Mouse (Mus musculus): Measurements from ENCODE around the gene Mapre3. TPM values are rescaled to one million over a fixed set of nuclear protein-coding genes. Genes with fewer than 3 reads are reported as not detected.
A peak's percentile ranks its signal among the peaks of the same experiment; 100 is the strongest.

Gene Mapre3
- polyA plus RNA-seq, 1 experiment, result 27.8 TPM

DNA sequence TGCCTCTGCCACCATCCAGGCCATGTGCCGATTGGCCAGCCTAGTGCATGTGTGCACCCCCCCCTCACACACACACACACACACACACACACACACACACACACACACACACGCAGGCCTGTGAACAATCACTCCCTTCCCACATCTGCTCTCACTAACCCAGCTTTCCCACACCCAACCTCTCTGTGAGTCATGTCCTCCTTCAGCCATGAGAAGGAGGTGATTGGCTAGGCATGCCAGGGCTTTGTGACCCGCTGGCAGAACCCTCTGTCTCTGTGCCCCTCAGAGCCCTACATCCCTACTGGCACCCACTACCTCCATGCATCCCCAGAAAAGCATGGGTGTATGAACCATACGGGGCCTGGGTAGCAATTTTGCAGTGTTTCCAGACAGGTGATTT lies 39.1 kb downstream of the Mapre3 start:
- no peak for TF ChIP-seq CTCF (IDR thresholded peaks at IDR 0.05; ENCODE audit: low read depth, low read length)
- no peak for TF ChIP-seq POLR2A (IDR thresholded peaks at IDR 0.05; ENCODE audit: borderline replicate concordance, low read depth, low read length)

DNA sequence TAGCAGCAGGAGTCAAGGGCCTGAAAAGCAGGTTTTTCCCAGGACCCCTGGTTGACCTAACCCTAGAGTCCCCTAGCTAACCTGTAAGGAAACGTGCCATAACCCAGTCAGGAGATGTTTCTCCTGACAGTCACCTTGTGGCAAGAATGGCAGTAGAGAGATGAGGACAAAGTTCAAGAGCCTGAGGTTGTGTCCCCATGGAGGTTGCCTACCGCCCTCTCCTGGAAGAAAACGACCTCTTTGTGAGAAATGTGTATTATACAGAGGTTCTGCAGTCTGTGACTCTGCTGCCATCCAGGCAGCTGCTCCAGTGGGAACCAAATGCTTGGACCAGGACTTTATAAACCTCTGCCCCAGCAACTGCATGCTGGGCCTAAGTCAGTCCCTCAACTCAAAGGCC lies 41.2 kb downstream of the Mapre3 start:
- Histone ChIP-seq H3K27ac (ENCODE audit: insufficient read depth, low read depth, low read length) (no peak overlapping the region), H3K4me3 (ENCODE audit: insufficient read depth, low read length) (no peak overlapping the region), H3K4me1 (ENCODE audit: control insufficient read depth, insufficient read depth, low read length) (peaks cover 13% of the 10 kb centered on the region)
- TF ChIP-seq POLR2A (IDR thresholded peaks at IDR 0.05; ENCODE audit: borderline replicate concordance, low read depth, low read length), result no peak
- TF ChIP-seq CTCF (IDR thresholded peaks at IDR 0.05; ENCODE audit: low read depth, low read length), result 0 out of 2 replicates have a peak, but pooled peaks have one; percentile 29

More for the DNA sequence above, 39.1 kb downstream of the Mapre3 start:
- Histone ChIP-seq H3K27ac (ENCODE audit: insufficient read depth, low read depth, low read length) (no peak overlapping the region), H3K4me3 (ENCODE audit: insufficient read depth, low read length) (no peak overlapping the region), H3K4me1 (ENCODE audit: control insufficient read depth, insufficient read depth, low read length) (peaks cover 27% of the 10 kb centered on the region)

- Histone ChIP-seq H3K4me1 (ENCODE audit: control insufficient read depth, insufficient read depth, low read length) (peaks cover 8% of the 10 kb centered on the region), H3K27ac (ENCODE audit: insufficient read depth, low read depth, low read length) (no peak overlapping the region), H3K4me3 (ENCODE audit: insufficient read depth, low read length) (no peak overlapping the region)
- TF ChIP-seq POLR2A (IDR thresholded peaks at IDR 0.05; ENCODE audit: borderline replicate concordance, low read depth, low read length) (no peak), CTCF (IDR thresholded peaks at IDR 0.05; ENCODE audit: low read depth, low read length) (no peak)
Measured at GRCm38 (mm10) chr5:30856124-30856523, 41.7 kb downstream of the Mapre3 start.

GRCm38 (mm10) chr5:30863852-30864251 lies 49.4 kb downstream of the Mapre3 start:
- Histone ChIP-seq H3K4me3 (ENCODE audit: insufficient read depth, low read length) (no peak overlapping the region), H3K27ac (ENCODE audit: insufficient read depth, low read depth, low read length) (no peak overlapping the region), H3K4me1 (ENCODE audit: control insufficient read depth, insufficient read depth, low read length) (peaks cover 25% of the 10 kb centered on the region)
- TF ChIP-seq POLR2A (IDR thresholded peaks at IDR 0.05; ENCODE audit: borderline replicate concordance, low read depth, low read length) (no peak), CTCF (IDR thresholded peaks at IDR 0.05; ENCODE audit: low read depth, low read length) (no peak)

- TF ChIP-seq CTCF (IDR thresholded peaks at IDR 0.05; ENCODE audit: low read depth, low read length) (no peak), POLR2A (IDR thresholded peaks at IDR 0.05; ENCODE audit: borderline replicate concordance, low read depth, low read length) (no peak)
- H3K4me1 ChIP-seq (ENCODE audit: control insufficient read depth, insufficient read depth, low read length), result peaks cover 26% of the 10 kb centered on the region
- H3K27ac ChIP-seq (ENCODE audit: insufficient read depth, low read depth, low read length), result no peak overlapping the region
- H3K4me3 ChIP-seq (ENCODE audit: insufficient read depth, low read length), result no peak overlapping the region
Measured at GRCm38 (mm10) chr5:30864322-30864721, 49.9 kb downstream of the Mapre3 start.

DNA sequence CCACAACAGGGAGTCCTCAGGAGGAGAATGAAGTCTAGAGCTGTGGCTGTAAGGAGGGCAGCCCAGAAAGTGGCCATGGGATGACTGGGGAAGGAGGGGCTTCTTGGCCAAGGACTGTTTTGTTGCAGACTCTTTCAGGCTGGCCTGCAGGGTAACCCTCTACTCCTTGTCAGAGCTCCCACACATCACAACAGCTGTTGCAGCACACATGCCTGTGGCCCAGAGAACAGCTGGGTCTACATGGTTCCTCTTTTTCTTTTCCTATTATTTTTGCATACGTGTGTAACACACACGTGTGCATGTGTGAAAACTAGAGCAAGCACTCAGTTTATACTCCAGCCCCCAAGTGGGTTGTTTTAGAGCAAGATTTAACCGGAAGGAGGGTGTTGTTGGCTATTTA lies 52.4 kb downstream of the Mapre3 start:
- Histone ChIP-seq H3K27ac (ENCODE audit: insufficient read depth, low read depth, low read length) (peak overlapping the region; percentile 50; the same call in 1 of the 2 replicates), H3K4me1 (ENCODE audit: control insufficient read depth, insufficient read depth, low read length) (peaks cover 37% of the 10 kb centered on the region), H3K4me3 (ENCODE audit: insufficient read depth, low read length) (no peak overlapping the region)
- TF ChIP-seq POLR2A (IDR thresholded peaks at IDR 0.05; ENCODE audit: borderline replicate concordance, low read depth, low read length) (no peak), CTCF (IDR thresholded peaks at IDR 0.05; ENCODE audit: low read depth, low read length) (no peak)

DNA sequence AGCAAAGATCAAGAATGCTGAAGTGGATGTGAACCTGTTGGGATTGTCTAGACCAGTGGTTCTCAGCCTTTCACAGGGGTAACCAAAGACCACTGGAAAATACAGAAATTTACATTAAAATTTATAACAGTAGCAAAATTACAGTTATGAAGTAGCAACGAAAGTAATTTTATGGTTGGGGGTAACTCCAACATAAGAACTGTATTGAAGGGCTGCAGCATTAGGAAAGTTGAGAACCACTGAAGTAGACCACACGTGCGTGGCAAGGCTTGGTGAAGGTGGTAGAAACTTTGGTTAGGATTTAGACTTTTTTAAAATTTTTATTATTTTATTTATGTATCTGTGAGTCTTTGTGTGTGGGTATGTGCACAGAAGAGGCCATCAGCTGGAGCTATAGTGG lies 53.3 kb downstream of the Mapre3 start, which contains the start of gene Tmem214:
Tmem214 (plus strand) TSS at position 301 of the 400 bp plus-strand sequence.
- no peak for TF ChIP-seq POLR2A (IDR thresholded peaks at IDR 0.05; ENCODE audit: borderline replicate concordance, low read depth, low read length)
- TF ChIP-seq CTCF (IDR thresholded peaks at IDR 0.05; ENCODE audit: low read depth, low read length), result no peak
- Histone ChIP-seq H3K27ac (ENCODE audit: insufficient read depth, low read depth, low read length) (peak within 1 kb of the TSS; percentile 50; the same call in 1 of the 2 replicates), H3K4me1 (ENCODE audit: control insufficient read depth, insufficient read depth, low read length) (peaks cover 42% of the 10 kb centered on the region), H3K4me3 (ENCODE audit: insufficient read depth, low read length) (no peak within 1 kb of the TSS)

GRCm38 (mm10) chr5:30868981-30869380 lies 54.5 kb downstream of the Mapre3 start:
- peak overlapping the region; percentile 91; the same call in 1 of the 2 replicates for H3K4me3 ChIP-seq (ENCODE audit: insufficient read depth, low read length)
- peaks cover 42% of the 10 kb centered on the region for H3K4me1 ChIP-seq (ENCODE audit: control insufficient read depth, insufficient read depth, low read length)
- TF ChIP-seq CTCF (IDR thresholded peaks at IDR 0.05; ENCODE audit: low read depth, low read length), result no peak
- no peak for TF ChIP-seq POLR2A (IDR thresholded peaks at IDR 0.05; ENCODE audit: borderline replicate concordance, low read depth, low read length)
- H3K27ac ChIP-seq (ENCODE audit: insufficient read depth, low read depth, low read length), result no peak overlapping the region

DNA sequence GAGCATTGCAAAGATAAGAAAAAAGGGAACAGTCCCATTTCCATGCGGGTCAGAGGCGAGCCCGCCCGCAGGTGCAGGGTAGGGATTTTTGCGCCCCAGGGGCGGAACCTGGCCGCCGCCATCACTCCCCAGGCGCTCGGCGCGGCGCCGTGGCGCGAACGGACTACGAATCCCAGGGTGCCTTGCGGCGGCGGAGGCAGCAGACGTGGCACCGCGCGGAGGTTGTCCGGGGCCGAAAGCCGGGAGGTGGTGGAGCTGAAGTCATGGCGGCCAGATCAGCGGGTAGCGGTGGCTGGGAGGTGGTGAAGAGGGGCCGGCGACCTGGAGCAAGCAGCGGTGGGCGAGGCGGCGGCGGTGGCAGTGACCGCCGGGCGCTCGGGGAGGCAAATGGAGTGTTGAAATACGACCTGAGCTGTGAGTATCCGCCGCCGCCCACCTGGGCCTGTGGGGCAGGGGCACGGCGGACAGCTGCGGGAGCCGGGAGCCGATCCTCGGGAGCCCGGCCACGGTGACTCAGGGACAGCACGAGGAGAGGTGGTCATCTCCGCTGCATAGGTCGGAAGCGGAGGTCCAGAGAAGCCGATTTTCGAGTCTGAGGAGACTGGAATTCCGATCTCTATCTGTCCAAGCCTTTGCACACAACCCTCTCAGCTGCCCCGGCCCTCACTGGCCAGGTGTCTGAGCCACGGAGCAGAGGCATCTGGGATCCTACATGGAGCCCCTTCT lies 55.1 kb downstream of the Mapre3 start:
- no peak overlapping the region for H3K27ac ChIP-seq (ENCODE audit: insufficient read depth, low read depth, low read length)
- TF ChIP-seq CTCF (IDR thresholded peaks at IDR 0.05; ENCODE audit: low read depth, low read length) (no peak), POLR2A (IDR thresholded peaks at IDR 0.05; ENCODE audit: borderline replicate concordance, low read depth, low read length) (peak; percentile 68; the same call in 1 of the 2 replicates)
- H3K4me1 ChIP-seq (ENCODE audit: control insufficient read depth, insufficient read depth, low read length), result peaks cover 42% of the 10 kb centered on the region
- H3K4me3 ChIP-seq (ENCODE audit: insufficient read depth, low read length), result peak overlapping the region; percentile 91

GRCm38 (mm10) chr5:30870131-30870406 lies 55.6 kb downstream of the Mapre3 start:
- peak overlapping the region; percentile 91 for H3K4me3 ChIP-seq (ENCODE audit: insufficient read depth, low read length)
- no peak overlapping the region for H3K27ac ChIP-seq (ENCODE audit: insufficient read depth, low read depth, low read length)
- H3K4me1 ChIP-seq (ENCODE audit: control insufficient read depth, insufficient read depth, low read length), result peaks cover 42% of the 10 kb centered on the region
- TF ChIP-seq POLR2A (IDR thresholded peaks at IDR 0.05; ENCODE audit: borderline replicate concordance, low read depth, low read length), result no peak
- TF ChIP-seq CTCF (IDR thresholded peaks at IDR 0.05; ENCODE audit: low read depth, low read length), result no peak

Data from bone marrow macrophage, adult 2 months (primary cell).